Mouse (Mus musculus): Measurements from ENCODE around the gene Rmnd5a.
"Not testable (repeated sequence)": the region's sequence is repeated elsewhere in the genome, so short reads cannot be mapped to it uniquely, and the experiment has no call there.

DNA sequence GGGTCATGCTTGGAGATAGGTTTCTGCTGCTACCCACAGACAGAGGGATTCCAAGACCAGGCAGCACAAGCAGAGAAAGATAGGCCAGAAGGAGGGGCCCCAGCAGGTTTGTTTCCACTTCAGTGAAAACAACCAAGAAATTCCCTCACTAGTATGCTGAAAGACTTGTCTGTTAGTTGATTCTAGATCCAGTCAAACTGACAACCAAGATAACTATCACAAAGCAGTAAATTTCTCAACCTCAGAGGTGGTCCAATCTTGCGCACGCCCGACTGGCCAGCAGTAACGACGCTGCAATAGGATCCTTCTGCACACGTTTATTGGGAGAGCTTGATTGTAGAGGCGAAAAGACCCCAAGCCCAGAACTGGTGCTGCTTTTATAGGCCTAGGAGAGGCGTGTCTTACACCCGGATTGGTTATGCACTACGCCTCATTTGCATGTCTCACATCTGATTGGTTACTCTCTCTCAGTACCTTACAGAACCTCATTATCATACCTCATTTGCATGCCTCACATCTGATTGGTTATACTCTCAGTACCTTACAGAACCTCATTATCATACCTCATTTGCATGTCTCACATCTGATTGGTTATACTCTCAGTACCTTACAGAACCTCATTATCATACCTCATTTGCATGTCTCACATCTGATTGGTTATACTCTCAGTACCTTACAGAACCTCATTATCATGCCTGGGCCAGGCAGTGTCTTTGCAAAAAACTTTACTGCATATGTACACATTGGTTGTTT, 38.6 kb upstream of the Rmnd5a start:
- TF ChIP-seq HCFC1 (IDR thresholded peaks at IDR 0.05; ENCODE audit: borderline replicate concordance, insufficient read depth, low read length); ZNF384 (IDR thresholded peaks at IDR 0.05; ENCODE audit: low read depth, low read length); ZC3H11A (IDR thresholded peaks at IDR 0.05; ENCODE audit: borderline replicate concordance, low read depth, low read length); MAFK (IDR thresholded peaks at IDR 0.05; ENCODE audit: insufficient read depth, low read depth, low read length): not testable (repeated sequence)
